Mouse (Mus musculus) limb, embryonic 12.5 days (tissue): ENCODE results near the gene Ttll11. TPM values are rescaled to one million over a fixed set of nuclear protein-coding genes. Genes with fewer than 3 reads are reported as not detected.

Experiments used
- ATAC-seq: fragments of 200-750 bp; cut with Nextera tagmentation; 2 replicates; pipeline ENCODE4 v1.8.0; 2017; ENCODE audit warnings: low read depth, moderate TSS enrichment; ENCODE audit not compliant: insufficient number of reproducible peaks, insufficient read depth, low FRiP score, low TSS enrichment
- H3K27ac ChIP-seq: fragments of 300-500 bp; sonication (generic); 2 replicates; pipeline ENCODE4 v1.5.1; 2016; ENCODE audit warnings: mild to moderate bottlenecking, moderate library complexity
- H3K27me3 ChIP-seq: fragments of 300-500 bp; sonication (generic); 2 replicates; pipeline ENCODE4 v1.6.1; 2016; ENCODE audit warnings: mild to moderate bottlenecking, moderate library complexity
- H3K36me3 ChIP-seq: fragments of 300-500 bp; sonication (generic); 2 replicates; pipeline ENCODE4 v1.6.1; 2016; ENCODE audit warnings: mild to moderate bottlenecking, moderate library complexity
- H3K4me1 ChIP-seq: fragments of 300-500 bp; sonication (generic); replicated peaks from 2 replicates; pipeline ENCODE4 v1.6.1; 2016
- H3K4me2 ChIP-seq: fragments of 300-500 bp; sonication (generic); 2 replicates; pipeline ENCODE4 v1.6.1; 2016; ENCODE audit warnings: mild to moderate bottlenecking, moderate library complexity
- H3K4me3 ChIP-seq: fragments of 300-500 bp; sonication (generic); replicated peaks from 2 replicates; pipeline ENCODE4 v1.5.1; 2016; ENCODE audit warnings: mild to moderate bottlenecking
- H3K9ac ChIP-seq: fragments of 300-500 bp; sonication (generic); replicated peaks from 2 replicates; pipeline ENCODE4 v1.6.1; 2016; ENCODE audit warnings: mild to moderate bottlenecking, moderate library complexity
- H3K9me3 ChIP-seq: fragments of 300-500 bp; sonication (generic); 2 replicates; pipeline ENCODE4 v1.6.1; 2016; ENCODE audit warnings: mild to moderate bottlenecking, moderate library complexity
- WGBS: fragments of 180-500 bp; shearing (Covaris S2); methylation state at CpG from one replicate; pipeline ENCODE4 v1.1.7; 2016; 5-methylcytosine and 5-hydroxymethylcytosine counted together
- polyA plus RNA-seq: library from polyadenylated mRNA; unstranded; fragments of >200 nt; fragmentation: Nextera tagmentation; extraction: Ambion mirVana; gene quantifications from 2 replicates; pipeline ENCODE4 v1.2.1, GENCODE M21; 2016

Ttll11 gene
- polyA plus RNA-seq, 1 experiment from 2014 or later: 1.3 TPM

DNA sequence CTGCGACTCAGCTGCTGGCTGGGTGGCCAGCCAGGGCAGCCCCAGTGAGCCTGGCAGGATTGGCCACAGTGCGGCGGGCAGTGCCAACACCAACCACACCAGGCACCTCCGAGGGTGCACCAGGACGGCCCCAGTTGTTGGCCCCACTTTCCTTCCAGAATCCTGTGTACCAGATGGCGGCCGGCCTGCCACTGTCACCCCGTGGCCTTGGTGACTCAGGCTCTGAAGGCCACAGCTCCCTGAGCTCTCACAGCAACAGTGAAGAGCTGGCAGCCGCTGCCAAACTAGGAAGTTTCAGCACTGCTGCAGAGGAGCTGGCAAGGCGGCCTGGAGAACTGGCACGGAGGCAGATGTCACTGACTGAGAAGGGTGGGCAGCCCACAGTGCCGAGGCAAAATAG, 259.6 kb downstream of the Ttll11 start:
- H3K9me3 ChIP-seq: no peaks in the 10 kb centered on the region
- H3K4me2 ChIP-seq: no peak overlapping the region
- no peak overlapping the region for H3K4me3 ChIP-seq
- no peaks in the 10 kb centered on the region for H3K4me1 ChIP-seq
- no peaks in the 10 kb centered on the region for H3K27me3 ChIP-seq
- no peak for ATAC-seq
- WGBS: 97% methylated on average over 12 of the region's 12 CpGs
- no peak overlapping the region for H3K27ac ChIP-seq
- peaks cover 98% of the 10 kb centered on the region for H3K36me3 ChIP-seq
- no peak overlapping the region for H3K9ac ChIP-seq

DNA sequence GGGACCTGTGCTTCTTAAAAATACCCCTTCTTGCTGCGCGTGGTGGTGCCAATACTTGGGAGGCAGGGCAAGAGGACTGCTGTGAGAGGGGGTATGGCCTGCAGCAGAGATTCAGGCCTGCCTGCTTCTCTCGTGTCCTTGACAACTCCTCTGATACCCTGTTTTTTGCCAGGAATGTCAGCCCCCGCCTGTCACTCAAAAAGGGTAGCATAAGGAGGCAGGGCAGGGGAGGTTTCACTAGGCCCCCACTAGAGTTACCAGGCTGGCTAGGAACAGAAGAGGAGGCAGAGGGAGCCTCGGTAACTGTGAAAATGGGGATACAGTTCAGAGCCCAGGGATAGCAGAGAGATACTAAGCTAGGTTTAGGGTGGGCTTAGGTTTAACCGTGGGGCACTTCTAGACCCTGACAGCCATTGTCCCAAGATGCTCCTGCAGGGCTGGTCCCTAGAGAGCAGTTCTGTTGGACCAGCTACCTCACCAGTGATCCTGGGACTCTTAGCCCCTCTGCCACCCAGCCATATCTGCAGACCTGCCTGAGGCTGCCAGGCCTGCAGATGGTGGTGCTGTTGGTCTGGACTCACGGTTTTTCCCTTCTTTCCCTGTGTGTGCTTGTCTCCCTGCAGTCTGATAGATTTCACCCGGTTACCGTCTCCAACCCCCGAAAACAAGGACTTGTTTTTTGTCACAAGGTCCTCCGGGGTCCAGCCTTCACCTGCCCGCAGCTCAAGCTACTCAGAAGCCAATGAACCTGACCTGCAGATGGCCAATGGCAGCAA, 260.3 kb downstream of the Ttll11 start:
- no peak for ATAC-seq
- H3K36me3 ChIP-seq: peaks cover 98% of the 10 kb centered on the region
- H3K4me1 ChIP-seq: 0 out of 2 replicates have a peak, but pooled peaks cover 5% of the 10 kb centered on the region
- no peaks in the 10 kb centered on the region for H3K27me3 ChIP-seq
- no peak overlapping the region for H3K27ac ChIP-seq
- no peaks in the 10 kb centered on the region for H3K9me3 ChIP-seq
- H3K4me2 ChIP-seq: no peak overlapping the region
- 90% methylated on average over 12 of the region's 12 CpGs for WGBS
- H3K4me3 ChIP-seq: no peak overlapping the region
- H3K9ac ChIP-seq: no peak overlapping the region

DNA sequence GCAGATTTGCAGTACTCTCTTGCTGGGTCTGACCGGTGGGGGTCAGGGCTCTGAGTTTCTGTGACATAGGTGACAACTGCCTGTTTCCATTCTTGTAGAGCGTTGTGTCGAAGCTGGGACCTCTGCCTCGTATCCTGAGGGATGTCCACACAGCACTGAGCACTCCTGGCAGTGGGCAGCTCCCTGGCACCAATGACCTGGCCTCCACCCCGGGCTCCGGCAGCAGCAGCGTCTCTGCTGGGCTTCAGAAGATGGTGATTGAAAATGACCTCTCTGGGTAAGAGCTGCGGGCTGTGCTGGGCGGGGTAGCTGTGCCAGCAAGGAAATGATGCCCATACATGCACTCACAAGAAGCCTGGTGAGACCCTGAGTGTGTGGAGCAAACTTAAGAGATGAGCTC, 261.1 kb downstream of the Ttll11 start:
- H3K4me2 ChIP-seq: no peak overlapping the region
- H3K9me3 ChIP-seq: no peaks in the 10 kb centered on the region
- WGBS: 93% methylated on average over 9 of the region's 9 CpGs
- no peak overlapping the region for H3K27ac ChIP-seq
- ATAC-seq: no peak
- H3K4me1 ChIP-seq: 0 out of 2 replicates have a peak, but pooled peaks cover 10% of the 10 kb centered on the region
- no peaks in the 10 kb centered on the region for H3K27me3 ChIP-seq
- H3K4me3 ChIP-seq: no peak overlapping the region
- peaks cover 100% of the 10 kb centered on the region for H3K36me3 ChIP-seq
- no peak overlapping the region for H3K9ac ChIP-seq

DNA sequence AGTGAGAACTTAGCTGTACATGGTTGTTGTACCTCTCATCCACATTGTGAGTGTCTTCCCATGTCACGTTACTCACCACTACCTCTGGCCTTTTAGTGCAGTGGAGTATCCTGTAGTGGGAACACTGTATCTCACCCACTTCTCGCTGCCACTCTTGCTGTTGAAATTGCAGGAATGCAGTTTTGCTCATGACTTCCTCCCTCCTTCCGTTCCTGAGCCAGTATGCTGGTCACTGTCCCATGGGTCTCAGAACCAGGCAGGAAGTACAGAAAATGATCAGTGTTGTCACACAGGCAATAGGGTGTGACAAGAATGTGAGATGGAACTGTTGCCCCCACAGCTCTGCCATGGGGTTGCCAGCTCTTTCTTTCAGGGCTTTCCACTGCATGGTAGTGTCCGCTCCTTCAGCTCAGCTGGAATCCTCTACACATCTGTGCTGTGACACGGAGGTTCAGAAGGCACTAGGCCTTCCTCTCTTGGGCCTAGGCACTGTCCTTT, 261.7 kb downstream of the Ttll11 start:
- WGBS: 89% methylated on average over 5 of the region's 5 CpGs
- H3K4me3 ChIP-seq: no peak overlapping the region
- H3K4me1 ChIP-seq: 0 out of 2 replicates have a peak, but pooled peaks cover 10% of the 10 kb centered on the region
- no peaks in the 10 kb centered on the region for H3K9me3 ChIP-seq
- H3K4me2 ChIP-seq: no peak overlapping the region
- ATAC-seq: no peak
- H3K36me3 ChIP-seq: peaks cover 100% of the 10 kb centered on the region
- H3K27me3 ChIP-seq: no peaks in the 10 kb centered on the region
- H3K9ac ChIP-seq: no peak overlapping the region
- no peak overlapping the region for H3K27ac ChIP-seq

DNA sequence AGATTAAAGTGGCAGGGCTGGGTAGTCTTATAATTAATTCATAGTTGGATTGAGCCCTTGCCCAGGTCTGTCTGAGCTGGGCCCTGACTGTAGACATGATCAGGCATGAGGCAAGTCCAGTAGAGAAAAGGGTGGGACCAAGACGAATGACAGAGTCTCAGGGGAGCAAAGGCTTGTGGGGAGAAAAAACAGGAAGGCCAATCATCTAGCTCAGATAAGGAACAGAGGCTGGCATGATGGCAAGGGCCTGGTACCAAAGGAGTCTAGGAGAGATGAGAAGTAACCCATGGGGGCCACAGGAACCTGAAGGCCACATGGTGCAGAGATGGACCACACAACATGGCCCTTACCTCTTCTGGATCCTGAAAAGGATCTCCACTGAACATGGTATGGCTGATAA, 263.5 kb downstream of the Ttll11 start:
- Histone ChIP-seq H3K4me2 (no peak overlapping the region), H3K27me3 (no peaks in the 10 kb centered on the region), H3K4me3 (no peak overlapping the region), H3K4me1 (0 out of 2 replicates have a peak, but pooled peaks cover 10% of the 10 kb centered on the region), H3K9me3 (no peaks in the 10 kb centered on the region), H3K36me3 (peaks cover 100% of the 10 kb centered on the region), H3K9ac (no peak overlapping the region), H3K27ac (no peak overlapping the region)
- ATAC-seq: no peak
- 88% methylated on average over 1 of the region's 1 CpGs for WGBS

DNA sequence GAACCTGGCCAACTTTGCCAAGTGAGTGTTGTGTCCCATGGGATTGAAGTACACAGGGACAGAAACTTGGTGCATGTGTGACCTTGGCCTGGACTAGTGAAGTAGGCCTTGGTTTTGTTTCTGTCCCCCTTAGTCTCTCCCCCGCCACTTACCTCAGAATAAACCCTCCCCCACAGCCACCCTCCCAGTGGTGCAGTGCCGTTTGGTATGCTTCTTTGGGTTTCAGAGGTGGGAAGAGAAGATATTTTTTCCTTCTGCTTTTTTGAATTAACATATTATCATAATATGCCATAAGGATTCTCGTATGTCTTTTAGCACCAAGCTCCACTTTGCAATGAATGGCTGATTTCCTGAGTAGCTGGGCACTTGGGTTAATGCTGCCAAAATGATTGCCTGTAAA, 264.2 kb downstream of the Ttll11 start:
- Histone ChIP-seq H3K9ac (no peak overlapping the region), H3K9me3 (no peaks in the 10 kb centered on the region), H3K4me1 (0 out of 2 replicates have a peak, but pooled peaks cover 10% of the 10 kb centered on the region), H3K4me3 (no peak overlapping the region), H3K4me2 (no peak overlapping the region), H3K27ac (no peak overlapping the region), H3K36me3 (peaks cover 100% of the 10 kb centered on the region), H3K27me3 (no peaks in the 10 kb centered on the region)
- WGBS: 82% methylated on average over 3 of the region's 3 CpGs
- no peak for ATAC-seq

DNA sequence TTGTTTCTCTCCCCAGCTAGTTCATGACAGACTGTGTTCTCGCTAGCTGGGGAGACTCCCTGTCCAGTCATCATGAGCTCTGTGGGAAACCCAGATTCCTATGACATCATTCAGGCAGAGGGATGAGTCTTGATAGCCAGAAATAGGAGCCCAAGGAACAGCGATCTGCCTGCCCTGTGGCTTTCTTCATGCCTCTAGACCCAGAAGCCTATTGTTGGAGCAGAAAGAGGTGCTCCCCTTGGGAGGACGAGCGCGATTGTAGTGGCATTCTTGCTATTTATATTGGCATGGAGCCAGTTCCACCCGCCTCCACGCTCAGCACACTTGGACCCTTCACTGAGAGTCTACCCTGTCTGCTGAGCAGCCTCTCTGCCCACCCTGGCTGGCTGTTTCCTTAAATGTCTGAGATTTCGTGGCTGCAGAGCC, 265.0 kb downstream of the Ttll11 start:
- Histone ChIP-seq H3K4me1 (0 out of 2 replicates have a peak, but pooled peaks cover 10% of the 10 kb centered on the region), H3K27ac (0 out of 2 replicates have a peak overlapping the region, but pooled peaks have one; percentile 18), H3K9ac (no peak overlapping the region), H3K9me3 (no peaks in the 10 kb centered on the region), H3K27me3 (no peaks in the 10 kb centered on the region), H3K4me3 (no peak overlapping the region), H3K36me3 (peaks cover 100% of the 10 kb centered on the region), H3K4me2 (no peak overlapping the region)
- ATAC-seq: no peak
- WGBS: 85% methylated on average over 8 of the region's 8 CpGs

DNA sequence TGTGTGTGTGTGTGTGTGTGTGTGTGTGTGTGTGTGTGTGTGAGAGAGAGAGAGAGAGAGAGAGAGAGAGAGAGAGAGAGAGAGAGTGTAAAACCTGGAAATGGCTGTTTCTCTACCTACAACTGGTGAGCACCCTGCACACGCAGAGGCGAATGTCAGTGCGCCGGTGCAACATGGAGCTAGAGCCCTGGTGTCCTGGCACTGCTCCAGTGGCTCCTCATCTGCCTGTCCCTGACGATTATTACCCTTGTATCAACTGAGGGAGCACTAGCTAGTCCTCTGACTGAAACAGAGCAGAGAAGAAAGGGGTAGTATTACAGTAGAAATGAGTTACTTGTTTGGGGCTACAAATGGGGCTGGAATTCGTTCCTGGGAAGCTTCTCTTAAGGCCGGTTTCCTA, 266.3 kb downstream of the Ttll11 start:
- 0 out of 2 replicates have a peak, but pooled peaks cover 10% of the 10 kb centered on the region for H3K4me1 ChIP-seq
- no peak overlapping the region for H3K27ac ChIP-seq
- no peak overlapping the region for H3K4me2 ChIP-seq
- no peak overlapping the region for H3K9ac ChIP-seq
- no peaks in the 10 kb centered on the region for H3K27me3 ChIP-seq
- 89% methylated on average over 7 of the region's 7 CpGs for WGBS
- H3K36me3 ChIP-seq: peaks cover 100% of the 10 kb centered on the region
- no peaks in the 10 kb centered on the region for H3K9me3 ChIP-seq
- no peak overlapping the region for H3K4me3 ChIP-seq
- no peak for ATAC-seq

DNA sequence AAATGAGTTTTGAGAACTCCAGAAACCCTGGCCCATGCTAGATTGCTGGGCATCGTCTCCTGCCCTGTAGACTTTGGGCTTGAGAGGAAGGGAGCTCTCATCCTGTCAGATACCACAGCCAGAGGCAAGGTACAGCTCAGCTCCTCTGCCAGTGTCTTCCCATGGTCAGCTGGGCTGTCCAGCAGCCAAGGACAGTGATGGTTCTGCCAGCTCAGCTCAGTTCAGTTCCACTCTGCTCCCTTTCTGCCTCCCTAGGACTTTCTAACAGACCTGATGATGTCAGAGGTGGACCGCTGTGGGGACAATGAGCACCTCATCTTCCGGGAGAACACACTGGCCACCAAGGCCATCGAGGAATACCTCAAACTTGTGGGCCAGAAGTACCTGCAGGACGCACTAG, 267.1 kb downstream of the Ttll11 start:
- no peak overlapping the region for H3K9ac ChIP-seq
- WGBS: 91% methylated on average over 5 of the region's 5 CpGs

DNA sequence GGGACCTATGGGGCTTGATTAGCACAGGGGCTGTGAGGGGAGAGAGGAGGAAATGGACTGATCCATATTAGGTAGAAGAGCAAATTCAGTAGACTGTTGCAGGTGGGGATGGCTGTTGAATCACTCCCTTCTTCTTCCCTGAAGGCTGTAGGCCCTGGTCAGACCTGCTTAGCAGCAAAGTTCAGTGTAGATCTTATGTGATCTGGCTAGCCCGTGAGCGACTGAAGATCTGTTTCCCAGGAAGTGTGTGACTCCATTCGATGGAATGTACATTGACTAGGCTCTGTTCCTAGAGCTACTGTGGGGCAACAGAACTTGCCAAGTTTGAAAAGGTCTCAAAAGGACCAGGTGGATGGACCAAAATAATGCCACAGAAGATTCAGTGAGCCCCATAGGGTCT, 276.5 kb downstream of the Ttll11 start:
- H3K27me3 ChIP-seq: no peaks in the 10 kb centered on the region
- peak overlapping the region; percentile 88 for H3K27ac ChIP-seq
- peaks cover 60% of the 10 kb centered on the region for H3K4me1 ChIP-seq
- no peak overlapping the region for H3K9ac ChIP-seq
- no peak overlapping the region for H3K4me2 ChIP-seq
- 98% methylated on average over 3 of the region's 3 CpGs for WGBS
- ATAC-seq: no peak
- no peak overlapping the region for H3K4me3 ChIP-seq
- peaks cover 15% of the 10 kb centered on the region; the same call in 1 of the 2 replicates for H3K36me3 ChIP-seq
- H3K9me3 ChIP-seq: no peaks in the 10 kb centered on the region

More for the DNA sequence above, 267.1 kb downstream of the Ttll11 start:
- no peak overlapping the region for H3K4me3 ChIP-seq
- no peaks in the 10 kb centered on the region for H3K27me3 ChIP-seq
- H3K4me2 ChIP-seq: no peak overlapping the region
- H3K36me3 ChIP-seq: peaks cover 100% of the 10 kb centered on the region
- no peaks in the 10 kb centered on the region for H3K9me3 ChIP-seq
- 0 out of 2 replicates have a peak, but pooled peaks cover 10% of the 10 kb centered on the region for H3K4me1 ChIP-seq
- no peak for ATAC-seq
- H3K27ac ChIP-seq: no peak overlapping the region

DNA sequence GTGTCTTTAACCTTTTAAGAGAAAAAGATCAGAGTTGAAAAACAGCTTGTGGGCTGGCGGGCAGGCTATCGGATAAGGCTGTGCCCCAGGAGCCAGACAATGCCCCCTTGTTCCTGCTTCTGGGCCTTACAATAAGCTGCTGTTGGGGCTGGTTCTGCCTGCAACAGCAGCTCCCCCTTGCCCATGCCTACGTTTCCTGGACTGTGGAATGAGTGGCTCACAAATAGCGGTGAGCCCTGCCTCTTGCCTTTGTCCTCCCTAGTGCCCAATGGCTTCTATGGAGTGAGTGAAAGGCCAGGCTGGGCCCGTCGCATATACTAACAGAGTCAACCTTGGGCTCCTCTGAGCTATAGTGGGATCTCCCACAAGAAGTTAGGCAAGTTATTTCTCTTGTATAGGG, 277.1 kb downstream of the Ttll11 start:
- WGBS: 78% methylated on average over 6 of the region's 6 CpGs
- no peak overlapping the region for H3K4me2 ChIP-seq
- no peak for ATAC-seq
- no peak overlapping the region for H3K4me3 ChIP-seq
- no peak overlapping the region for H3K9ac ChIP-seq
- H3K4me1 ChIP-seq: peaks cover 66% of the 10 kb centered on the region
- no peaks in the 10 kb centered on the region for H3K27me3 ChIP-seq
- peak overlapping the region; percentile 88 for H3K27ac ChIP-seq
- peaks cover 9% of the 10 kb centered on the region; the same call in 1 of the 2 replicates for H3K36me3 ChIP-seq
- no peaks in the 10 kb centered on the region for H3K9me3 ChIP-seq
